Mouse (Mus musculus) intestine, embryonic 16.5 days (tissue): Measurements from ENCODE around the gene Cerkl. TPM values are rescaled to one million over a fixed set of nuclear protein-coding genes. Genes with fewer than 3 reads are reported as not detected.

Experiments used
- ATAC-seq: fragments of 200-750 bp; cut with Nextera tagmentation; 2 replicates; pipeline ENCODE4 v1.8.0; 2017; ENCODE audit warnings: moderate TSS enrichment, moderate library complexity
- H3K27ac ChIP-seq: fragments of 300-500 bp; sonication (generic); 2 replicates; pipeline ENCODE4 v1.5.1; 2014; ENCODE audit warnings: mild to moderate bottlenecking, low read length
- H3K27me3 ChIP-seq: fragments of 300-500 bp; sonication (generic); replicated peaks from 2 replicates; pipeline ENCODE4 v1.6.1; 2014; ENCODE audit warnings: low read length, control low read depth, mixed read lengths; ENCODE audit not compliant: control insufficient read depth, insufficient read depth
- H3K36me3 ChIP-seq: fragments of 300-500 bp; sonication (generic); 2 replicates; pipeline ENCODE4 v1.6.1; 2014; ENCODE audit warnings: low read length, control low read depth; ENCODE audit not compliant: control insufficient read depth, insufficient read depth
- H3K4me1 ChIP-seq: fragments of 300-500 bp; sonication (generic); 2 replicates; pipeline ENCODE4 v1.6.1; 2014; ENCODE audit warnings: low read length, control low read depth, mixed read lengths; ENCODE audit not compliant: control insufficient read depth, insufficient read depth
- H3K4me2 ChIP-seq: fragments of 300-500 bp; sonication (generic); 2 replicates; pipeline ENCODE4 v1.6.1; 2014; ENCODE audit warnings: low read depth, low read length, control low read depth
- H3K4me3 ChIP-seq: fragments of 300-500 bp; sonication (generic); 2 replicates; pipeline ENCODE4 v1.5.1; 2014; ENCODE audit warnings: mild to moderate bottlenecking, low read length
- H3K9ac ChIP-seq: fragments of 300-500 bp; sonication (generic); 2 replicates; pipeline ENCODE4 v1.6.1; 2014; ENCODE audit warnings: low read depth, low read length
- H3K9me3 ChIP-seq: fragments of 300-500 bp; sonication (generic); 2 replicates; pipeline ENCODE4 v1.6.1; 2016; ENCODE audit warnings: low read length, control low read depth; ENCODE audit not compliant: control insufficient read depth
- WGBS: fragments of 180-500 bp; shearing (Covaris S2); extraction: QIAGEN DNeasy Blood & Tissue Kit; methylation state at CpG from one replicate; pipeline ENCODE4 v1.1.7; 2014; 5-methylcytosine and 5-hydroxymethylcytosine counted together
- polyA plus RNA-seq: library from polyadenylated mRNA; unstranded; fragments of >200 nt; fragmentation: Nextera tagmentation; extraction: Ambion mirVana; gene quantifications from 2 replicates; pipeline ENCODE4 v1.2.1, GENCODE M21; 2015

The Cerkl gene
- polyA plus RNA-seq, 1 experiment from 2014 or later: 1.1 TPM

DNA sequence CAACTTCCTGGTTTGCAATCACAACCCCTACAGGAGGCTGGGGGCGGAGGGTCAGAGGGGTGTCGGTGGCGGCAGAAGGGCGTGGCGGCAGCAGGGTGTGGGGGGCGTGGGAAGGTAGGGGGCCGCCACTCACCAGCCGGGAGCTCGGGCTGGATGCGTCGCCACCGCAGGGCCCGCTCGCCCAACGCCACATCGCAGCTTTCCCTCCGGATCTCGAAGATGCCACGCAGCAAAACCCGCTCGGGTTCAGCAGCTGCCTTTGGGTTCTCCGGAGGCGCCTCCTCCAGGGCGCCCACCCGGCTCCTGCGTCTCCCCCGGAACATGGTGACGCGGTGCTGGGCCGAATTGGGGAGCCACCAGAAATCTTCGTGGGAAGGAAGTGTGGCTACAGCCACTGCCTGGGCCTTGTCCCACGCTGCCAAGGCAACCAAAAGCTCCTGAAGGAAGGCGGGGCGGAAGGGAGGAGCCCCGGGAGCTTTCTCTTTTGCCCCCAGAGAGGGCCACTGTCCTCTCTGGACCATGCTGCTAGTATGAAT, 27.9 kb downstream of the Cerkl start:
- H3K4me1 ChIP-seq: peaks cover 7% of the 10 kb centered on the region
- peak overlapping the region; percentile 97 for H3K4me2 ChIP-seq
- H3K9me3 ChIP-seq: no peaks in the 10 kb centered on the region
- ATAC-seq: 0 out of 2 replicates have a peak, but pooled peaks have one; percentile 26
- 1% methylated on average over 35 of the region's 35 CpGs for WGBS
- H3K27me3 ChIP-seq: no peaks in the 10 kb centered on the region; the same call in 1 of the 2 replicates
- peak overlapping the region; percentile 58 for H3K9ac ChIP-seq
- no peak overlapping the region for H3K27ac ChIP-seq
- H3K36me3 ChIP-seq: no peaks in the 10 kb centered on the region
- H3K4me3 ChIP-seq: peak overlapping the region; percentile 54

DNA sequence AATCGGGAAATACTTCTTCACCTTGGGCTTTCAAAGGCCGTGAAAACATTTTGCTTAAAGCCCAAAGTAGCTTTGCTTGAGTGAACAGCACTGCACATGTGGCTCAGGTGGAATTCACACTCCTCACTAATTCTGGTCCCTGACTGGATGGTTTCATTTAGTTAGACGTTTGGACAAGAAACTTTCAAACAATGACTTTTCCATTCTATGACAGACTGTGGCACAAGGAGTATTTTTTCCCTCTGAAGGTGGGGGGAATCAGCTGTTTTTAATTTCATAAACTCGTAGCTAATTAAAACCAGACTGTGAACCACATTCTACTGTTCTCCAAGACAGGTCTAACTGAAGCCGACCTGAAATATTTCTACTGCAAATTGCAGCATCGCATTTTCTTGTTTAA, 28.6 kb downstream of the Cerkl start:
- WGBS: 36% methylated on average over 6 of the region's 6 CpGs
- Histone ChIP-seq H3K36me3 (no peaks in the 10 kb centered on the region), H3K4me1 (peaks cover 7% of the 10 kb centered on the region), H3K9me3 (no peaks in the 10 kb centered on the region), H3K9ac (no peak overlapping the region), H3K4me3 (no peak overlapping the region), H3K27ac (no peak overlapping the region), H3K4me2 (no peak overlapping the region), H3K27me3 (no peaks in the 10 kb centered on the region; the same call in 1 of the 2 replicates)
- no peak for ATAC-seq

GRCm38 (mm10) chr2:79421696-79422095, 34.9 kb downstream of the Cerkl start:
- no peak overlapping the region for H3K4me2 ChIP-seq
- H3K27ac ChIP-seq: no peak overlapping the region
- H3K4me3 ChIP-seq: no peak overlapping the region
- ATAC-seq: no peak
- no peaks in the 10 kb centered on the region for H3K27me3 ChIP-seq
- H3K9ac ChIP-seq: no peak overlapping the region
- H3K4me1 ChIP-seq: no peaks in the 10 kb centered on the region
- no peaks in the 10 kb centered on the region for H3K9me3 ChIP-seq
- 44% methylated on average over 6 of the region's 6 CpGs for WGBS
- no peaks in the 10 kb centered on the region for H3K36me3 ChIP-seq

GRCm38 (mm10) chr2:79414505-79414904, 42.1 kb downstream of the Cerkl start:
- Histone ChIP-seq H3K4me3 (no peak overlapping the region), H3K27ac (no peak overlapping the region), H3K4me2 (no peak overlapping the region), H3K27me3 (no peaks in the 10 kb centered on the region), H3K9ac (no peak overlapping the region), H3K9me3 (no peaks in the 10 kb centered on the region), H3K4me1 (no peaks in the 10 kb centered on the region), H3K36me3 (no peaks in the 10 kb centered on the region)
- 92% methylated on average over 7 of the region's 7 CpGs for WGBS
- ATAC-seq: no peak

DNA sequence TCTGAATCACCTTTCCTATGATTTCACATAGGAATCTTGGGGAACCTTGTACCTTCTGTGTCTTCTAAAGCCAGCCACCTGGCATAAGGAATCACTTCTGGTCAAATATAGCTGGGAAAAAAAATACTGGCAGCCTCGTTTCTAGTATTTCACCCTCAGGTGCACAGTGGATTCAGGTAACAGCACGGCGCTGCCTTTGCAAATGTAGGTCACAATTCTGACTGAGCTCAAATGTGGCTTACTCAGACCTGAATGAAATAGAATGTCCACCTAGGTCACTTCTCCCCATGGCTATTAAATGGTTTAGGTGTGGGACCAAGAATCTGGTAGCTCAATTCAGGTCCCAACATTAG, 45.7 kb downstream of the Cerkl start:
- 72% methylated on average over 3 of the region's 3 CpGs for WGBS

GRCm38 (mm10) chr2:79410247-79410902, 46.2 kb downstream of the Cerkl start:
- H3K4me3 ChIP-seq: no peak overlapping the region
- H3K36me3 ChIP-seq: no peaks in the 10 kb centered on the region
- no peaks in the 10 kb centered on the region for H3K27me3 ChIP-seq
- no peak; the same call in 1 of the 2 replicates for ATAC-seq
- H3K4me1 ChIP-seq: no peaks in the 10 kb centered on the region
- H3K4me2 ChIP-seq: no peak overlapping the region
- no peaks in the 10 kb centered on the region for H3K9me3 ChIP-seq
- H3K9ac ChIP-seq: no peak overlapping the region
- no peak overlapping the region for H3K27ac ChIP-seq
- WGBS: 48% methylated on average over 15 of the region's 15 CpGs

More for the DNA sequence above, 45.7 kb downstream of the Cerkl start:
- Histone ChIP-seq H3K4me3 (no peak overlapping the region), H3K9me3 (no peaks in the 10 kb centered on the region), H3K27me3 (no peaks in the 10 kb centered on the region), H3K27ac (no peak overlapping the region), H3K4me2 (no peak overlapping the region), H3K4me1 (no peaks in the 10 kb centered on the region), H3K9ac (no peak overlapping the region), H3K36me3 (no peaks in the 10 kb centered on the region)
- ATAC-seq: no peak

DNA sequence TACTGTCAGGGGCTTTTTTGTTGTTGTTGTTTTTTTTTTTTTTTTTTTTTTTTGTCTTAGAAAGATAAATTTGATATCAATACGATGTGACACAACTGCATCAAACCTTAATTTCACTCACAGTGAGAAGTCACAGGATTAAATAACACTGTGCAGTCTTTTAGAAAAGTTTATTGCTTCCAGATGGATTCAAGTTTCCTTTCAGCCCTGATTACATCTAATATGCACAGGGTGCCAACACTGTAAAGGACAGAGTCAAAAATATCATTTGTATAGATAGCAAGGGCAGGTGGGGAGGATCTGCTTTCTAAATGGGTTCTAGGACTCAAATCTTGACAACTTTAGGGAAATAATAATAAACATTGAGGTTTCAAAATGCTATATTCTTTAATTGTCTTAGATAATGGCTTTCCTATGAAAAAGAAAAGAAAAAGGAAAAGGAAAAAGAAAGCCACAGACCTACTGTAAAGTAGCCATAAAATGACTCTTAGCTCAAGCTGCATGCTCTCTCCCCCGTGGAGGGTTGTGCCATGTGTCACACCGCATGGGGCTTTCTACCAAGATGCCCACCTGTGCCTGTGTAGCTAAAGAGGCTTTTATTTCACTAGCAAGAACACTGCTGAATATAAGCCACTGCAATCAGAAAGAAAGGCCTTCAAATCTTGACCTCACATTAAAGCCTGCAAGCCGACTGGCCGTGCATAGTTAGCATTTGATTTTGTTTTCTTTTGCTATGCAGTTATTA, 50.8 kb downstream of the Cerkl start:
- 84% methylated on average over 5 of the region's 5 CpGs for WGBS
- no peaks in the 10 kb centered on the region for H3K9me3 ChIP-seq
- H3K27me3 ChIP-seq: no peaks in the 10 kb centered on the region
- H3K27ac ChIP-seq: no peak overlapping the region
- H3K4me3 ChIP-seq: no peak overlapping the region
- no peak for ATAC-seq
- H3K36me3 ChIP-seq: no peaks in the 10 kb centered on the region
- H3K4me1 ChIP-seq: no peaks in the 10 kb centered on the region
- no peak overlapping the region for H3K4me2 ChIP-seq
- H3K9ac ChIP-seq: no peak overlapping the region

- no peaks in the 10 kb centered on the region for H3K9me3 ChIP-seq
- no peaks in the 10 kb centered on the region for H3K27me3 ChIP-seq
- 67% methylated on average over 4 of the region's 4 CpGs for WGBS
- no peak overlapping the region for H3K4me3 ChIP-seq
- no peaks in the 10 kb centered on the region for H3K4me1 ChIP-seq
- no peak overlapping the region for H3K4me2 ChIP-seq
- no peak for ATAC-seq
- no peak overlapping the region for H3K27ac ChIP-seq
- no peaks in the 10 kb centered on the region for H3K36me3 ChIP-seq
- H3K9ac ChIP-seq: no peak overlapping the region
Observed at GRCm38 (mm10) chr2:79400045-79400444, 56.5 kb downstream of the Cerkl start.

DNA sequence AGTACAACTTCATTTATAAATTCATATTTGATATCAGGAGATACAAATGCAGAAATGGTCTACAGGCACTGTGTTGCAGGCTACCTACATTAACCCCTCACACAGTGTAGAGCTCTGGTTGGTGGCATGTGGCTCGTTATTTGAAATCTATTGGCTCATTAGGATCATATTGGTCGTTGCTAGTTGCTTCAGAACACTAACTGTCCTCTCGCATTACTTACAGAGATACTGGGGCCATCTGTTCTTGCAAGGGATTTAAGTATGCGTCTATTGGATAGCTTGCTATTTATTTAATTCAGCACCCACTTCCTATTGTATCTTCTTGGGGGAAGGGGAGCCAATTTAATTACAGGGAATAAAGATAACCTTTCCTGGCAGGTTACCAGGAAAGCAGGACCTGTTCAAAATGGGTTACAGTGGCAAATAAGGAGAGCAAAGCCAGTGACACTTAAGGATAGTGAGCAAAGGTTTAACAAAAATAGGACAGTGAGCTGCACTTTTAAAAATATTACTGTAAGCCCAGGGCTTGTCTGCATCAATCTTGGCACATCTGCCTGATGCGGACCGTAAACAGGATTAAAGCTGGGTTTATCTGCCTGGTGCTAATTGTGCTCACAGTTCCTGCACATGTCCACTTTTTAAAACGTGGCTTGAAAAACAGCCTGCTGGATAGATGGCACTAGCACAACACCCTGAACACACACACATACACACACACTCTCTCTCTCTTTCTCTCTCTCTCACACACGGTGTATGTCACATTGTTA, 57.2 kb downstream of the Cerkl start:
- Histone ChIP-seq H3K4me3 (no peak overlapping the region), H3K9me3 (no peaks in the 10 kb centered on the region), H3K27me3 (no peaks in the 10 kb centered on the region), H3K36me3 (no peaks in the 10 kb centered on the region), H3K9ac (no peak overlapping the region), H3K27ac (no peak overlapping the region), H3K4me1 (no peaks in the 10 kb centered on the region), H3K4me2 (no peak overlapping the region)
- WGBS: 58% methylated on average over 8 of the region's 8 CpGs
- no peak for ATAC-seq
